Mouse (Mus musculus): ENCODE measurements around the gene AC153137.1. TPM values are rescaled to one million over a fixed set of nuclear protein-coding genes. Genes with fewer than 3 reads are reported as not detected.

AC153137.1 gene
- total and polyA plus RNA-seq, 3 experiments, result not detected

- H3K4me3 ChIP-seq (replicated peaks in 1 of 3; ENCODE audit: low read depth in 2 of 3, low read length in 2 of 3, poor library complexity in 1 of 3), result no peak overlapping the region
- H3K4me1 ChIP-seq (ENCODE audit: control insufficient read depth in 1 of 2, insufficient read depth in 2 of 2), result peaks cover 0 to 3% of the 10 kb centered on the region in 2 experiments; a peak in 1 of 4 replicates
- no peaks in the 10 kb centered on the region for H3K36me3 ChIP-seq (replicated peaks in 1 of 2; ENCODE audit: control insufficient read depth in 1 of 2, insufficient read depth in 1 of 2, low read length in 1 of 2)
- no peaks in the 10 kb centered on the region for H3K27me3 ChIP-seq (replicated peaks)
- no peak overlapping the region for H3K4me2 ChIP-seq (ENCODE audit: insufficient read depth, low read depth, poor library complexity, severe bottlenecking)
- in situ Hi-C loops (cut with MboI; ENCODE audit: low pct_ligation_motif_present, low pct_unique_long_range_greater_than_20kb, low sequenced_read_pairs), result no loop called here
- no peaks in the 10 kb centered on the region for H3K79me2 ChIP-seq (replicated peaks; ENCODE audit: control insufficient read depth, extremely low read depth, insufficient read depth, poor library complexity, severe bottlenecking)
- no peak for DNase-seq (ENCODE audit: extremely low read depth)
- dilution Hi-C loops (cut with MboI; ENCODE audit: extremely low pct_ligation_motif_present, extremely low pct_unique_long_range_greater_than_20kb, low sequenced_read_pairs), result no loop called here
- H3K27ac ChIP-seq (ENCODE audit: insufficient read depth, low read depth), result no peak overlapping the region
- TF ChIP-seq RAD21 (IDR thresholded peaks at IDR 0.05; ENCODE audit: low read depth, low read length), result no peak
- TF ChIP-seq MAX (IDR thresholded peaks at IDR 0.05; ENCODE audit: low read length), result no peak
- TF ChIP-seq SIN3A (IDR thresholded peaks at IDR 0.05; ENCODE audit: low read length), result no peak
- H3K9me3 ChIP-seq (replicated peaks; ENCODE audit: low read length), result no peaks in the 10 kb centered on the region
- H3K9ac ChIP-seq (ENCODE audit: insufficient read depth, low read depth), result no peak overlapping the region
These were observed 39.6 kb upstream of the AC153137.1 start for GRCm38 (mm10) chr1:31017377-31017776.

GRCm38 (mm10) chr1:31016068-31016467, 38.3 kb upstream of the AC153137.1 start:
- H3K4me2 ChIP-seq (ENCODE audit: insufficient read depth, low read depth, poor library complexity, severe bottlenecking), result no peak overlapping the region
- no peak overlapping the region for H3K9ac ChIP-seq (ENCODE audit: insufficient read depth, low read depth)
- TF ChIP-seq MEF2A (IDR thresholded peaks at IDR 0.05; ENCODE audit: borderline replicate concordance, low read depth, low read length) (no peak), E2F4 (IDR thresholded peaks at IDR 0.05; ENCODE audit: insufficient replicate concordance, low read depth, low read length) (no peak), CHD2 (IDR thresholded peaks at IDR 0.05; ENCODE audit: low read length) (no peak), ETS1 (conservative IDR thresholded peaks at IDR 0.05; ENCODE audit: low read depth, low read length) (no peak), KAT2A (IDR thresholded peaks at IDR 0.05; ENCODE audit: insufficient replicate concordance, low read length) (no peak), PAX5 (IDR thresholded peaks at IDR 0.05; ENCODE audit: low read length) (no peak), MXI1 (IDR thresholded peaks at IDR 0.05; ENCODE audit: low read depth, low read length) (no peak), JUN (IDR thresholded peaks at IDR 0.05; ENCODE audit: insufficient read depth, low read depth, low read length) (no peak), ZNF384 (IDR thresholded peaks at IDR 0.05; ENCODE audit: low read depth, low read length) (no peak), MAZ (IDR thresholded peaks at IDR 0.05; ENCODE audit: low read depth, low read length) (no peak), POLR2AphosphoS2 (IDR thresholded peaks at IDR 0.05; ENCODE audit: low read depth, low read length) (no peak), MAFK (IDR thresholded peaks at IDR 0.05; ENCODE audit: insufficient replicate concordance, low read length) (no peak), JUND (conservative IDR thresholded peaks at IDR 0.05; ENCODE audit: low read depth, low read length) (no peak), SMC3 (IDR thresholded peaks at IDR 0.05; ENCODE audit: low read depth, low read length) (no peak), IRF4 (IDR thresholded peaks at IDR 0.05; ENCODE audit: low read depth, low read length) (no peak), USF1 (IDR thresholded peaks at IDR 0.05; ENCODE audit: low read depth, low read length) (no peak), BHLHE40 (IDR thresholded peaks at IDR 0.05; ENCODE audit: low read depth, low read length) (no peak), NELFE (IDR thresholded peaks at IDR 0.05; ENCODE audit: low read depth, low read length) (no peak), RAD21 (IDR thresholded peaks at IDR 0.05; ENCODE audit: low read depth, low read length) (no peak), ELF1 (IDR thresholded peaks at IDR 0.05; ENCODE audit: low read depth, low read length) (no peak)
- no peaks in the 10 kb centered on the region for H3K27me3 ChIP-seq (replicated peaks)
- peaks cover 0 to 3% of the 10 kb centered on the region in 2 experiments; a peak in 1 of 4 replicates for H3K4me1 ChIP-seq (ENCODE audit: control insufficient read depth in 1 of 2, insufficient read depth in 2 of 2)
- DNase-seq (ENCODE audit: extremely low read depth), result no peak
- H3K27ac ChIP-seq (ENCODE audit: insufficient read depth, low read depth), result no peak overlapping the region
- H3K36me3 ChIP-seq (replicated peaks in 1 of 2; ENCODE audit: control insufficient read depth in 1 of 2, insufficient read depth in 1 of 2, low read length in 1 of 2), result no peaks in the 10 kb centered on the region
- no peaks in the 10 kb centered on the region for H3K9me3 ChIP-seq (replicated peaks; ENCODE audit: low read length)
- dilution Hi-C loops (cut with MboI; ENCODE audit: extremely low pct_ligation_motif_present, extremely low pct_unique_long_range_greater_than_20kb, low sequenced_read_pairs), result no loop called here
- no peaks in the 10 kb centered on the region for H3K79me2 ChIP-seq (replicated peaks; ENCODE audit: control insufficient read depth, extremely low read depth, insufficient read depth, poor library complexity, severe bottlenecking)
- in situ Hi-C loops (cut with MboI; ENCODE audit: low pct_ligation_motif_present, low pct_unique_long_range_greater_than_20kb, low sequenced_read_pairs), result no loop called here
- no peak overlapping the region for H3K4me3 ChIP-seq (replicated peaks in 1 of 3; ENCODE audit: low read depth in 2 of 3, low read length in 2 of 3, poor library complexity in 1 of 3)

Data from CH12.LX (cell line).